Mouse (Mus musculus): ENCODE data around the gene Bhmt2. TPM values are rescaled to one million over a fixed set of nuclear protein-coding genes. Genes with fewer than 3 reads are reported as not detected.
A peak's percentile ranks its signal among the peaks of the same experiment; 100 is the strongest.

Bhmt2 gene
- polyA plus RNA-seq, 1 experiment from 2014 or later: 0.11 TPM

GRCm38 (mm10) chr13:93705697-93706096 is 31.6 kb upstream of the Bhmt2 start:
- Histone ChIP-seq H3K4me3 (ENCODE audit: low read length) (no peak overlapping the region), H3K9ac (ENCODE audit: low read depth, low read length) (no peak overlapping the region), H3K4me1 (ENCODE audit: control insufficient read depth, insufficient read depth, low read depth, low read length) (no peaks in the 10 kb centered on the region), H3K9me3 (ENCODE audit: control insufficient read depth, low read length) (no peaks in the 10 kb centered on the region), H3K36me3 (ENCODE audit: control insufficient read depth, insufficient read depth, low read length) (no peaks in the 10 kb centered on the region), H3K27me3 (replicated peaks; ENCODE audit: control insufficient read depth, insufficient read depth, low read length) (no peaks in the 10 kb centered on the region), H3K4me2 (ENCODE audit: low read length) (no peak overlapping the region), H3K27ac (ENCODE audit: low read depth, low read length) (no peak overlapping the region)
- ATAC-seq: no peak
- 86% methylated on average over 4 of the region's 4 CpGs for WGBS

DNA sequence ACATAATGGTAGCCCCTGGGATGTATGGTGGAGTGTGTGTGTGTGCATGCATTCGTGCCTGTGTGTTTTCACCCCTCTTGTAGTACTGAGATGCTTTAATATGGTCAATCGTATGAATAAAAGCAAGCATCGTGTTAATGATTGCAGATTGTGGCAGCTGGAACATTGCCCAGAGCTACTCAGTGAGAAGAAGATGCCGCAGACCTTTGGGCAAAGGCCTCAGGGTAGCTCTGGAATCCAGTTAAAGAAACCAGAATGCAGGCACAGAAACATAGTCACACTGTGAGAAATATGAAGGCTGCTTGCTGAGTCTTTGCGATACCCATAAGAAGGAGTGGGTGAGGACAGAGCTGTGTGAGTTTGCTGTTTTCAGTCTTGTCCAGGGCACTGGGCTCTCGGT is 24.8 kb upstream of the Bhmt2 start:
- H3K4me3 ChIP-seq (ENCODE audit: low read length): no peak overlapping the region
- no peaks in the 10 kb centered on the region for H3K9me3 ChIP-seq (ENCODE audit: control insufficient read depth, low read length)
- ATAC-seq: no peak
- 57% methylated on average over 6 of the region's 6 CpGs for WGBS
- H3K4me2 ChIP-seq (ENCODE audit: low read length): no peak overlapping the region
- H3K36me3 ChIP-seq (ENCODE audit: control insufficient read depth, insufficient read depth, low read length): no peaks in the 10 kb centered on the region
- no peaks in the 10 kb centered on the region for H3K4me1 ChIP-seq (ENCODE audit: control insufficient read depth, insufficient read depth, low read depth, low read length)
- no peak overlapping the region for H3K9ac ChIP-seq (ENCODE audit: low read depth, low read length)
- no peak overlapping the region for H3K27ac ChIP-seq (ENCODE audit: low read depth, low read length)
- no peaks in the 10 kb centered on the region for H3K27me3 ChIP-seq (replicated peaks; ENCODE audit: control insufficient read depth, insufficient read depth, low read length)

- H3K4me3 ChIP-seq (ENCODE audit: low read length): no peak overlapping the region
- no peak for ATAC-seq
- H3K9me3 ChIP-seq (ENCODE audit: control insufficient read depth, low read length): no peaks in the 10 kb centered on the region
- no peaks in the 10 kb centered on the region for H3K4me1 ChIP-seq (ENCODE audit: control insufficient read depth, insufficient read depth, low read depth, low read length)
- 79% methylated on average over 1 of the region's 1 CpGs for whole genome bisulfite sequencing
- H3K9ac ChIP-seq (ENCODE audit: low read depth, low read length): no peak overlapping the region
- no peak overlapping the region for H3K27ac ChIP-seq (ENCODE audit: low read depth, low read length)
- no peak overlapping the region for H3K4me2 ChIP-seq (ENCODE audit: low read length)
- no peaks in the 10 kb centered on the region for H3K27me3 ChIP-seq (replicated peaks; ENCODE audit: control insufficient read depth, insufficient read depth, low read length)
- no peaks in the 10 kb centered on the region for H3K36me3 ChIP-seq (ENCODE audit: control insufficient read depth, insufficient read depth, low read length)
Measured at GRCm38 (mm10) chr13:93690821-93691220, 16.7 kb upstream of the Bhmt2 start.

GRCm38 (mm10) chr13:93689566-93689965 is 15.5 kb upstream of the Bhmt2 start:
- Histone ChIP-seq H3K4me3 (ENCODE audit: low read length) (no peak overlapping the region), H3K9ac (ENCODE audit: low read depth, low read length) (no peak overlapping the region), H3K27me3 (replicated peaks; ENCODE audit: control insufficient read depth, insufficient read depth, low read length) (no peaks in the 10 kb centered on the region), H3K36me3 (ENCODE audit: control insufficient read depth, insufficient read depth, low read length) (no peaks in the 10 kb centered on the region), H3K27ac (ENCODE audit: low read depth, low read length) (no peak overlapping the region), H3K4me1 (ENCODE audit: control insufficient read depth, insufficient read depth, low read depth, low read length) (no peaks in the 10 kb centered on the region), H3K9me3 (ENCODE audit: control insufficient read depth, low read length) (no peaks in the 10 kb centered on the region), H3K4me2 (ENCODE audit: low read length) (no peak overlapping the region)
- WGBS: 86% methylated on average over 3 of the region's 3 CpGs
- ATAC-seq: no peak

- 22% methylated on average over 5 of the region's 5 CpGs for WGBS
- H3K4me3 ChIP-seq (ENCODE audit: low read length): no peak overlapping the region
- H3K4me1 ChIP-seq (ENCODE audit: control insufficient read depth, insufficient read depth, low read depth, low read length): no peaks in the 10 kb centered on the region
- H3K27ac ChIP-seq (ENCODE audit: low read depth, low read length): no peak overlapping the region
- no peak overlapping the region for H3K4me2 ChIP-seq (ENCODE audit: low read length)
- no peaks in the 10 kb centered on the region for H3K9me3 ChIP-seq (ENCODE audit: control insufficient read depth, low read length)
- no peak overlapping the region for H3K9ac ChIP-seq (ENCODE audit: low read depth, low read length)
- ATAC-seq: peak; percentile 45; the same call in 1 of the 2 replicates
- H3K27me3 ChIP-seq (replicated peaks; ENCODE audit: control insufficient read depth, insufficient read depth, low read length): no peaks in the 10 kb centered on the region
- H3K36me3 ChIP-seq (ENCODE audit: control insufficient read depth, insufficient read depth, low read length): no peaks in the 10 kb centered on the region
Measured at GRCm38 (mm10) chr13:93687321-93687720, 13.2 kb upstream of the Bhmt2 start.

DNA sequence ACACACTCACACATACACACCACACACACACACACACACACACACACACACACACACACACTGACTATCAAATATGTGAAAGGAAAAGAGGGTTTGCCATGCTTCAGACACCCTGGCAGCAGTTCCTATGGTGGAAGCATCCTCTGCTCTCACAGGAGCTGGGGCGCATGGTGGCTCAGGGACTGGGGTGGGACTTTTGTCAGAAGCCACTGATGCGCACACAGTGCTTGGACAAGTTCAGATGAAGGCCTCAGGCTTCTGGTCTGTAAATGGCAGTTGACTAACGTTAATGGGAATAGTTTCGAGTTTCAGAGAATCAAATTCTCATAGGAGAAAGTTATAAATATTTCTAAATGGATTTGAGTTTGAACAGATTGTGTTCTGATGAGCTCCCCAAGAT is 11.1 kb upstream of the Bhmt2 start:
- Histone ChIP-seq H3K4me1 (ENCODE audit: control insufficient read depth, insufficient read depth, low read depth, low read length) (no peaks in the 10 kb centered on the region), H3K4me3 (ENCODE audit: low read length) (no peak overlapping the region), H3K9ac (ENCODE audit: low read depth, low read length) (no peak overlapping the region), H3K36me3 (ENCODE audit: control insufficient read depth, insufficient read depth, low read length) (no peaks in the 10 kb centered on the region), H3K4me2 (ENCODE audit: low read length) (no peak overlapping the region), H3K27ac (ENCODE audit: low read depth, low read length) (no peak overlapping the region), H3K27me3 (replicated peaks; ENCODE audit: control insufficient read depth, insufficient read depth, low read length) (no peaks in the 10 kb centered on the region), H3K9me3 (ENCODE audit: control insufficient read depth, low read length) (no peaks in the 10 kb centered on the region)
- ATAC-seq: no peak
- WGBS: 66% methylated on average over 4 of the region's 4 CpGs

DNA sequence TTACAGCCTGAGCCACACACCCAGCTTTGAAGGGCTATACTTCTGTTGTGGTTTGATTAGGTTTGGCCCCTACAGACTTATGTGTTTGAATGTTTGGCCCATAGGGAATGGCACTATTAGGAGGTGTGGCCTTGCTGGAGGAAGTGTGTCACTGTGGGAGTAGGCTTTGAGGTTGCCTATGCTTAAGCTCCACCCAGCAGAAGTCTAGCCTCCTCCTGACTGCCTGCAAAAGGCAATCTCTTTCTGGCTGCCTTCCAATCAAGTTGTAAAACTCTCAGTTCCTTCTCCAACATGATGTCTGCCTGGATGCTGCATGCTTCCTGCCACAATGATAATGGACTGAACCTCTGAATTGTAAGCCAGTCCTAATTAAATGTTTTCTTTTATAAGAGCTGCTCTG is 9.2 kb upstream of the Bhmt2 start:
- Histone ChIP-seq H3K36me3 (ENCODE audit: control insufficient read depth, insufficient read depth, low read length) (no peaks in the 10 kb centered on the region), H3K27me3 (replicated peaks; ENCODE audit: control insufficient read depth, insufficient read depth, low read length) (no peaks in the 10 kb centered on the region), H3K4me1 (ENCODE audit: control insufficient read depth, insufficient read depth, low read depth, low read length) (no peaks in the 10 kb centered on the region), H3K4me3 (ENCODE audit: low read length) (no peak overlapping the region), H3K9me3 (ENCODE audit: control insufficient read depth, low read length) (no peaks in the 10 kb centered on the region), H3K9ac (ENCODE audit: low read depth, low read length) (no peak overlapping the region), H3K27ac (ENCODE audit: low read depth, low read length) (no peak overlapping the region), H3K4me2 (ENCODE audit: low read length) (no peak overlapping the region)
- no peak for ATAC-seq

DNA sequence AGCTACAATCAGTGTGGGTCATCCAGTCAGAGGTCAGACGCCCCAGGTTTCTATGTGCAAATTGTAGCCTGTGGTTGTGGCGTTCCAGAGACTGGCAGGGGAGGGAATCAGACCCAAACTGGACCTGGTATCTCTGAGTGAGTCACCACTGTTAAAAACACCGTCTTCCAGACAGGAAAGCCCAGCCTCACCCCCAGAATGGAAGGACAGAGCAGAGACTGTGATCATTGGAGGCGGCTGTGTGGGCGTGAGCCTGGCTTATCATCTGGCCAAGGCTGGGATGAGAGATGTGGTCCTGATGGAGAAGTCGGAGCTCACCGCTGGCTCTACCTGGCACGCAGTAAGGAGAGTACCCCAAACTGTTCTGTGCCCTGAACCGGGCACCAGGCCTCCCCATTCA is 2.8 kb upstream of the Bhmt2 start:
- Histone ChIP-seq H3K9ac (ENCODE audit: low read depth, low read length) (no peak overlapping the region), H3K4me2 (ENCODE audit: low read length) (no peak overlapping the region), H3K27me3 (replicated peaks; ENCODE audit: control insufficient read depth, insufficient read depth, low read length) (0 out of 2 replicates have a peak, but pooled peaks cover 4% of the 10 kb centered on the region), H3K36me3 (ENCODE audit: control insufficient read depth, insufficient read depth, low read length) (no peaks in the 10 kb centered on the region), H3K9me3 (ENCODE audit: control insufficient read depth, low read length) (no peaks in the 10 kb centered on the region), H3K4me3 (ENCODE audit: low read length) (no peak overlapping the region), H3K4me1 (ENCODE audit: control insufficient read depth, insufficient read depth, low read depth, low read length) (no peaks in the 10 kb centered on the region; the same call in 1 of the 2 replicates), H3K27ac (ENCODE audit: low read depth, low read length) (no peak overlapping the region)
- no peak for ATAC-seq
- 78% methylated on average over 9 of the region's 9 CpGs for WGBS

GRCm38 (mm10) chr13:93673296-93673695 is 806 bp downstream of the Bhmt2 start:
- Histone ChIP-seq H3K9me3 (ENCODE audit: control insufficient read depth, low read length) (no peaks in the 10 kb centered on the region), H3K4me3 (ENCODE audit: low read length) (no peak overlapping the region), H3K27me3 (replicated peaks; ENCODE audit: control insufficient read depth, insufficient read depth, low read length) (0 out of 2 replicates have a peak, but pooled peaks cover 4% of the 10 kb centered on the region), H3K4me2 (ENCODE audit: low read length) (no peak overlapping the region), H3K27ac (ENCODE audit: low read depth, low read length) (no peak overlapping the region), H3K4me1 (ENCODE audit: control insufficient read depth, insufficient read depth, low read depth, low read length) (no peaks in the 10 kb centered on the region; the same call in 1 of the 2 replicates), H3K36me3 (ENCODE audit: control insufficient read depth, insufficient read depth, low read length) (no peaks in the 10 kb centered on the region), H3K9ac (ENCODE audit: low read depth, low read length) (no peak overlapping the region)
- 71% methylated on average over 2 of the region's 2 CpGs for WGBS
- no peak for ATAC-seq

- Histone ChIP-seq H3K27me3 (replicated peaks; ENCODE audit: control insufficient read depth, insufficient read depth, low read length) (0 out of 2 replicates have a peak, but pooled peaks cover 4% of the 10 kb centered on the region), H3K4me2 (ENCODE audit: low read length) (no peak overlapping the region), H3K9ac (ENCODE audit: low read depth, low read length) (no peak overlapping the region), H3K4me1 (ENCODE audit: control insufficient read depth, insufficient read depth, low read depth, low read length) (no peaks in the 10 kb centered on the region; the same call in 1 of the 2 replicates), H3K36me3 (ENCODE audit: control insufficient read depth, insufficient read depth, low read length) (no peaks in the 10 kb centered on the region), H3K27ac (ENCODE audit: low read depth, low read length) (no peak overlapping the region), H3K4me3 (ENCODE audit: low read length) (no peak overlapping the region), H3K9me3 (ENCODE audit: control insufficient read depth, low read length) (no peaks in the 10 kb centered on the region)
- no peak for ATAC-seq
- 81% methylated on average over 4 of the region's 4 CpGs for WGBS
Measured at GRCm38 (mm10) chr13:93672371-93672770, 1.7 kb downstream of the Bhmt2 start.
